Mouse (Mus musculus) megakaryocyte-erythroid progenitor cell, adult 5-6 weeks (primary cell): ENCODE results near the gene Copg2. TPM values are rescaled to one million over a fixed set of nuclear protein-coding genes. Genes with fewer than 3 reads are reported as not detected.

Source experiments
- ATAC-seq: replicated peaks from 2 replicates; pipeline ENCODE4 v1.8.0; 2016; ENCODE audit warnings: mild to moderate bottlenecking, inconsistent platforms; ENCODE audit not compliant: severe bottlenecking, poor library complexity, low FRiP score, low TSS enrichment
- total RNA-seq, 2 experiments: library from RNA; stranded (forward) in 1 of 2; stranded (reverse) in 1 of 2; fragments of 200-1000, 215-1000 nt in 1 of 2; fragments of >200 nt in 1 of 2; fragmentation: Nextera tagmentation in 1 of 2; gene quantifications; 2 replicates each; pipeline ENCODE4 v1.2.3; 2014 to 2017

Copg2 gene
- total RNA-seq, 2 experiments from 2014 or later, result 19.8 to 35.9 TPM

GRCm38 (mm10) chr6:30703977-30704602 is 192.5 kb downstream of the Copg2 start:
- no peak for ATAC-seq

- no peak for ATAC-seq
Measured at GRCm38 (mm10) chr6:30703476-30703875, 193.1 kb downstream of the Copg2 start.

- ATAC-seq, result no peak
Measured at GRCm38 (mm10) chr6:30702881-30703280, 193.7 kb downstream of the Copg2 start.

- ATAC-seq, result no peak
Measured at GRCm38 (mm10) chr6:30700182-30700581, 196.4 kb downstream of the Copg2 start.

- ATAC-seq, result no peak
Measured at GRCm38 (mm10) chr6:30698036-30698435, 198.6 kb downstream of the Copg2 start.

Other genes with a start within 250 kb of the Copg2 start
- gene Cep41, start 203.0 kb downstream of the Copg2 start, total RNA-seq (2014; fragmentation: Nextera tagmentation), result 17.9 and 22.2 TPM in 2 replicates
- 11.7 and 12.0 TPM in 2 replicates for gene Cep41, start 203.0 kb downstream of the Copg2 start, total RNA-seq (2017)
- not detected in 2 replicates for gene Mest, start 173.2 kb downstream of the Copg2 start, total RNA-seq (2014; fragmentation: Nextera tagmentation)
- 0.94 TPM in 1 of 2 replicates, not detected in the other for gene Mest, start 173.2 kb downstream of the Copg2 start, total RNA-seq (2017)
- gene Tsga13, start 18.8 kb upstream of the Copg2 start, total RNA-seq (2014; fragmentation: Nextera tagmentation), result not detected in 2 replicates
- not detected in 2 replicates for gene Tsga13, start 18.8 kb upstream of the Copg2 start, total RNA-seq (2017)
- not detected in 2 replicates for gene Klf14, start 62.3 kb upstream of the Copg2 start, total RNA-seq (2014; fragmentation: Nextera tagmentation)
- not detected in 2 replicates for gene Klf14, start 62.3 kb upstream of the Copg2 start, total RNA-seq (2017)